Comparison of ENCODE assay signal across 17 mouse cellular contexts in the genomic region with DNA sequence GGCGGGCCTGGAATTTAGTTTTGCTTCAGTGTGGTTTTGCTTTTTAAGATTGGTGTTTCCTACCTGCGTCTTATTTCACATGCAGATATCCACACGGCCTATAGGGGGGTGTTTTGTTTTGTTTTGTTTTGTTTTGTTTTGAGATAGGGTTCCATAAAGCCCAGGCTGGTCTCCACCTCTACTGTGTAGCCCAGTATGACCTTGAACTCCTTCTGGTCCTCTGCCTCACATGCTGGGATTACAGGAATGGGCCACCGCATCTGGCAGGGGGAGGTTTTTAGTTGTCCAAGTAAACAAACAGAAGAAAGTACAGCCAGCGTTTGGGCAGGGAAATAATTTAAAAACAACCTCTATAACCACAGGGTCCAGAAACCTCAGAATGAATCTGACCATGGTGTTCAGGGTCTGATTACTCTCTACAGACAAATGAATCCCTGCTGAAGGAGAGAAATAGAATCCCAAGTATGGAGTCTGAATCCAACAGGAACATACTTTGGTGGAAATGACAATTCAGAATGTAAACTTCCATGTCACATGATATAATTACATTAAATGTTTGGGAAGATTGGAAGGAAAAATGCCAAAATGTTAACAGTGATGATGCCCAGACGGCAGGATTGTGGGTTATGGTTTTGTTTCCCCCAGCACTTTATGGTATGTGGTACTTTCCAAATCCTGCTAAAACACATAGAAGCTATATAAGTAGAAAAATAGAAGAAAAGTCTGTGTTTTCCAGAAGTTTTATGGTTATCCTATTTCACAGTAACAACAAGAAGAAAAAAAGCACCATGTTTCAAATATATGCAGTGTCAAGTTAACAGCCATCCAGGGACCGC. TPM values are rescaled to one million over a fixed set of nuclear protein-coding genes. Genes with fewer than 3 reads are reported as not detected.
DNase-seq lines count a peak whose midpoint lies in the region; ATAC-seq and TF ChIP-seq lines count a peak whose summit lies in the region.
"Had no signal": no experiment of that assay in that cellular context is flagged by ENCODE, and none has a peak within 500 bp of the region (broad histone marks: within the 10 kb centered on the region; RNA-seq: fewer than 3 reads in every experiment).

No protein-coding gene starts in this region.

- H3K27ac ChIP-seq in liver, adult 2 months (replicated peaks; ENCODE audit: insufficient read depth, low read depth, low read length): peak overlapping the region; percentile 43
- no peak overlapping the region for H3K27ac ChIP-seq in liver, embryonic 11.5 days (ENCODE audit: low read depth, low read length)
- H3K27ac ChIP-seq in embryonic facial prominence, embryonic 15.5 days (replicated peaks): peak overlapping the region; percentile 44; the same call in 1 of the 2 replicates
- no peak overlapping the region for H3K27ac ChIP-seq in hindbrain, embryonic 11.5 days (ENCODE audit: low read depth, low read length)
- H3K27ac ChIP-seq: forebrain, embryonic 13.5 days; heart, adult 2 months; heart, embryonic 15.5 days; hindbrain, embryonic 14.5 days had no signal

- peaks cover 14% of the 10 kb centered on the region for H3K36me3 ChIP-seq in liver, adult 2 months (ENCODE audit: control insufficient read depth, insufficient read depth, low read length)
- H3K36me3 ChIP-seq in liver, embryonic 11.5 days (ENCODE audit: control insufficient read depth, insufficient read depth, low read length): 0 out of 2 replicates have a peak, but pooled peaks cover 4% of the 10 kb centered on the region
- no peaks in the 10 kb centered on the region for H3K36me3 ChIP-seq in E14TG2a.4 (ENCODE audit: insufficient read depth, low read length)
- H3K36me3 ChIP-seq in embryonic facial prominence, embryonic 15.5 days: peaks cover 22% of the 10 kb centered on the region
- H3K36me3 ChIP-seq in hindbrain, embryonic 11.5 days (ENCODE audit: control insufficient read depth, insufficient read depth, low read length): no peaks in the 10 kb centered on the region

- no peak for ATAC-seq in liver, embryonic 11.5 days (replicated peaks; ENCODE audit: low FRiP score)
- peak; percentile 75; the same call in 1 of the 2 replicates for ATAC-seq in embryonic facial prominence, embryonic 15.5 days (ENCODE audit: insufficient number of reproducible peaks, low FRiP score, low TSS enrichment, low read depth)
- ATAC-seq in hindbrain, embryonic 11.5 days (ENCODE audit: low FRiP score): no peak
- ATAC-seq: forebrain, embryonic 13.5 days; Patski had no signal

- peaks cover 5% of the 10 kb centered on the region; the same call in 1 of the 2 replicates for H3K79me2 ChIP-seq in liver, adult 2 months (ENCODE audit: control insufficient read depth, insufficient read depth, low read length)

- WGBS in liver, adult 2 months: 48% methylated on average over 7 of the region's 7 CpGs
- 79% methylated on average over 7 of the region's 7 CpGs for WGBS in liver, embryonic 11.5 days
- WGBS in embryonic facial prominence, embryonic 15.5 days: 64% methylated on average over 7 of the region's 7 CpGs
- 88% methylated on average over 7 of the region's 7 CpGs for WGBS in hindbrain, embryonic 11.5 days

- H3K9me3 ChIP-seq in liver, embryonic 11.5 days (ENCODE audit: control insufficient read depth, low read length): no peaks in the 10 kb centered on the region
- no peaks in the 10 kb centered on the region for H3K9me3 ChIP-seq in E14TG2a.4 (ENCODE audit: low read length)
- H3K9me3 ChIP-seq in embryonic facial prominence, embryonic 15.5 days (replicated peaks): no peaks in the 10 kb centered on the region
- H3K9me3 ChIP-seq in hindbrain, embryonic 11.5 days (ENCODE audit: control insufficient read depth, low read length): no peaks in the 10 kb centered on the region
- H3K9me3 ChIP-seq: forebrain, embryonic 13.5 days; heart, embryonic 15.5 days had no signal

- peaks cover 6% of the 10 kb centered on the region for H3K4me1 ChIP-seq in liver, adult 2 months (ENCODE audit: control insufficient read depth, insufficient read depth, low read length)
- H3K4me1 ChIP-seq in liver, embryonic 11.5 days (replicated peaks; ENCODE audit: control insufficient read depth, insufficient read depth, low read length): no peaks in the 10 kb centered on the region
- peaks cover 40% of the 10 kb centered on the region for H3K4me1 ChIP-seq in E14TG2a.4 (replicated peaks; ENCODE audit: low read depth, low read length)
- H3K4me1 ChIP-seq in embryonic facial prominence, embryonic 15.5 days: no peaks in the 10 kb centered on the region
- H3K4me1 ChIP-seq in hindbrain, embryonic 11.5 days (replicated peaks; ENCODE audit: control insufficient read depth, insufficient read depth, low read length): no peaks in the 10 kb centered on the region
- H3K4me1 ChIP-seq: forebrain, embryonic 13.5 days; heart, embryonic 15.5 days had no signal

- H3K4me3 ChIP-seq in liver, adult 2 months (ENCODE audit: insufficient read depth, low read depth, low read length): no peak overlapping the region
- no peak overlapping the region for H3K4me3 ChIP-seq in liver, embryonic 11.5 days (ENCODE audit: low read depth, low read length)
- peak overlapping the region; percentile 43; the same call in 1 of the 2 replicates for H3K4me3 ChIP-seq in E14TG2a.4 (replicated peaks; ENCODE audit: low read length)
- no peak overlapping the region for H3K4me3 ChIP-seq in embryonic facial prominence, embryonic 15.5 days (replicated peaks)
- no peak overlapping the region for H3K4me3 ChIP-seq in hindbrain, embryonic 11.5 days (ENCODE audit: low read depth, low read length)
- H3K4me3 ChIP-seq: forebrain, embryonic 13.5 days; heart, adult 2 months; heart, embryonic 15.5 days had no signal

- H3K27me3 ChIP-seq in liver, adult 2 months (ENCODE audit: control insufficient read depth, insufficient read depth, low read length): no peaks in the 10 kb centered on the region
- no peaks in the 10 kb centered on the region for H3K27me3 ChIP-seq in liver, embryonic 11.5 days (replicated peaks; ENCODE audit: control insufficient read depth, insufficient read depth, low read length)
- no peaks in the 10 kb centered on the region for H3K27me3 ChIP-seq in E14TG2a.4 (ENCODE audit: insufficient read depth, low read length)
- no peaks in the 10 kb centered on the region for H3K27me3 ChIP-seq in embryonic facial prominence, embryonic 15.5 days
- no peaks in the 10 kb centered on the region for H3K27me3 ChIP-seq in hindbrain, embryonic 11.5 days (ENCODE audit: control insufficient read depth, insufficient read depth, low read length)
- H3K27me3 ChIP-seq: forebrain, embryonic 13.5 days; heart, embryonic 15.5 days; Patski had no signal

- H3K9ac ChIP-seq in liver, adult 2 months (ENCODE audit: low read depth, low read length): no peak overlapping the region
- H3K9ac ChIP-seq in liver, embryonic 11.5 days (ENCODE audit: low read depth, low read length): no peak overlapping the region
- no peak overlapping the region for H3K9ac ChIP-seq in embryonic facial prominence, embryonic 15.5 days
- H3K9ac ChIP-seq in hindbrain, embryonic 11.5 days (ENCODE audit: low read depth, low read length): no peak overlapping the region
- H3K9ac ChIP-seq: forebrain, embryonic 13.5 days; forebrain, postnatal 0 days; heart, embryonic 15.5 days; hindbrain, embryonic 14.5 days had no signal

- no peak for TF ChIP-seq POLR2A in liver, adult 2 months (IDR thresholded peaks at IDR 0.05; ENCODE audit: extremely low read depth, insufficient read depth, low read length)

- H3K4me2 ChIP-seq in liver, embryonic 11.5 days: no peak overlapping the region
- no peak overlapping the region for H3K4me2 ChIP-seq in embryonic facial prominence, embryonic 15.5 days (replicated peaks)
- no peak overlapping the region for H3K4me2 ChIP-seq in hindbrain, embryonic 11.5 days (replicated peaks; ENCODE audit: low read depth, low read length)
- H3K4me2 ChIP-seq: forebrain, embryonic 13.5 days; heart, embryonic 11.5 days; heart, embryonic 15.5 days; hindbrain, embryonic 14.5 days had no signal

- DNase-seq in liver, adult 2 months (ENCODE audit: extremely low read depth, low read depth, low spot score): peak; percentile 85
- no peak for DNase-seq in liver, embryonic 11.5 days (ENCODE audit: low spot score)
- DNase-seq in ES-CJ7 (ENCODE audit: low read depth, low spot score): peak; percentile 58
- no peak for DNase-seq in hindbrain, embryonic 11.5 days (ENCODE audit: low spot score)
- DNase-seq: adrenal gland, adult 8-10 months; adrenal gland, postnatal 36 days; forebrain, postnatal 0 days; gastrocnemius, postnatal 14 days; heart, adult 2 months; heart, postnatal 14 days had no signal

- TF ChIP-seq CTCF in liver, adult 2 months (IDR thresholded peaks at IDR 0.05; ENCODE audit: low read depth, low read length): no peak
- peak; percentile 27 for TF ChIP-seq CTCF in E14TG2a.4 (conservative IDR thresholded peaks at IDR 0.05; ENCODE audit: low read length)

RNA-seq across cellular contexts. Expression of gene Pxk, which starts 26.3 kb away (rescaled TPM):
- 13.6 and 18.4 TPM in 2 replicates for total RNA-seq in liver, adult 2 months (2014; rRNA removed)
- polyA plus RNA-seq in liver, adult 2 months (2012; rRNA removed): 14.1 and 17.5 TPM in 2 replicates
- 18.5 and 19.1 TPM in 2 replicates for polyA plus RNA-seq in liver, embryonic 11.5 days (2014; fragmentation: Nextera tagmentation; extraction: Ambion mirVana)
- polyA plus RNA-seq in embryonic facial prominence, embryonic 15.5 days (2015; fragmentation: Nextera tagmentation; extraction: Ambion mirVana): 41.5 and 41.6 TPM in 2 replicates
- 32.4 and 36.4 TPM in 2 replicates for polyA plus RNA-seq in hindbrain, embryonic 11.5 days (2014; fragmentation: Nextera tagmentation; extraction: Ambion mirVana)

RNA-seq across cellular contexts. Expression of gene Rpp14, which starts 44.1 kb away (rescaled TPM):
- total RNA-seq in liver, adult 2 months (2014; rRNA removed): 18.8 and 19.5 TPM in 2 replicates
- polyA plus RNA-seq in liver, adult 2 months (2012; rRNA removed): 5.4 and 6.9 TPM in 2 replicates
- polyA plus RNA-seq in liver, embryonic 11.5 days (2014; fragmentation: Nextera tagmentation; extraction: Ambion mirVana): 74.7 and 77.4 TPM in 2 replicates
- polyA plus RNA-seq in embryonic facial prominence, embryonic 15.5 days (2015; fragmentation: Nextera tagmentation; extraction: Ambion mirVana): 45.2 and 51.9 TPM in 2 replicates
- polyA plus RNA-seq in hindbrain, embryonic 11.5 days (2014; fragmentation: Nextera tagmentation; extraction: Ambion mirVana): 56.9 and 61.0 TPM in 2 replicates

RNA-seq across cellular contexts. Expression of gene Pdhb, which starts 48.6 kb away (rescaled TPM):
- total RNA-seq in liver, adult 2 months (2014; rRNA removed): 138 and 177 TPM in 2 replicates
- polyA plus RNA-seq in liver, adult 2 months (2012; rRNA removed): 53.3 and 62.8 TPM in 2 replicates
- polyA plus RNA-seq in liver, embryonic 11.5 days (2014; fragmentation: Nextera tagmentation; extraction: Ambion mirVana): 196 and 210 TPM in 2 replicates
- 184 and 195 TPM in 2 replicates for polyA plus RNA-seq in embryonic facial prominence, embryonic 15.5 days (2015; fragmentation: Nextera tagmentation; extraction: Ambion mirVana)
- polyA plus RNA-seq in hindbrain, embryonic 11.5 days (2014; fragmentation: Nextera tagmentation; extraction: Ambion mirVana): 228 and 233 TPM in 2 replicates

Comparison
In these comparisons a context has a peak if more than half of its experiments do, and no peak if none do; other contexts are left out.
1. DNase-seq: peak in liver, adult 2 months (single experiment) and ES-CJ7 (single experiment); none in liver, embryonic 11.5 days (single experiment) and hindbrain, embryonic 11.5 days (single experiment).
2. H3K27ac ChIP-seq: peak in liver, adult 2 months (single experiment) and embryonic facial prominence, embryonic 15.5 days (single experiment); none in liver, embryonic 11.5 days (single experiment) and hindbrain, embryonic 11.5 days (single experiment).